Mouse (Mus musculus) liver (tissue): Measurements from ENCODE around the gene Acpp.
"Not testable (repeated sequence)": the region's sequence is repeated elsewhere in the genome, so short reads cannot be mapped to it uniquely, and the experiment has no call there.

ENCODE experiments used
- DNase-seq: peaks from one replicate; pipeline ENCODE4 v3.0.0-alpha.2; 2020; ENCODE audit warnings: mixed read lengths

Acpp gene

DNA sequence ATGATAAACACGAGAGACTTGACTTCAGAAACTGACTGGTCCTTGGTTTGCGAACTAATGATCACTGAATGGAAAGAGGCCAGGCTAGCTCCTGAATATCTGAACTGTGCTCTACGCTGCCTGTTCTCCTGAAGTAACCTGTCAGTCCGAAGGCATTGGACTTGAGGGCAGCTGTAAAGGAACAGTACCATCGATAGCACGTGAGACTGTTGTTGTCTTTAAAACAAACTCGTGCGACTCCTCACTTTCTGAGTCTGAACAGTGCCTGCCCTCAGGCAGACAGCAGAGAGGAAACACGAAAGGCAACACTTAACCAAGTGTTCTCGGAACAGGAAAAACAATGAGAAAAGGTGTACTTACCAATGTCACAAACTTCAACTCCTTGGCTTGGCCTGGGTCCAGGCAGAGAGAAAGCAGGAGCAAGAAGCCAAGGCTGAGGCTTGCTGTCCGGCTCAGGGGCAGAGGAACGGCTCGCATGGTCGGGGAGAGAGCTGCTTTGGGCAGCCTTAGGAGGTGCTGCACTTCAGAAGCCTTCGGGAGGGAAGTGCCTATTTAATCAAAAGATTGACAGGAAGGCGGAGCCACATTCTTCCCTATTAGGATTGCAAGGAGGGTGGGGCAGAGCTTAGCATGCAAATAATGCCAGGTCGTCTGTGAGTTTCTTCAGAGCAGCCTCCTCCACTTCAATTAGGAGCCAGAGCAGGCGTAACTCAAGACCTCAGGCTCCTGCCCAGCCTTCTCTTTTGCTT is at the start of gene Acpp:
Acpp (minus strand) TSS at position 566 of the 749 bp plus-strand sequence.
- peak; percentile 16 for DNase-seq

DNA sequence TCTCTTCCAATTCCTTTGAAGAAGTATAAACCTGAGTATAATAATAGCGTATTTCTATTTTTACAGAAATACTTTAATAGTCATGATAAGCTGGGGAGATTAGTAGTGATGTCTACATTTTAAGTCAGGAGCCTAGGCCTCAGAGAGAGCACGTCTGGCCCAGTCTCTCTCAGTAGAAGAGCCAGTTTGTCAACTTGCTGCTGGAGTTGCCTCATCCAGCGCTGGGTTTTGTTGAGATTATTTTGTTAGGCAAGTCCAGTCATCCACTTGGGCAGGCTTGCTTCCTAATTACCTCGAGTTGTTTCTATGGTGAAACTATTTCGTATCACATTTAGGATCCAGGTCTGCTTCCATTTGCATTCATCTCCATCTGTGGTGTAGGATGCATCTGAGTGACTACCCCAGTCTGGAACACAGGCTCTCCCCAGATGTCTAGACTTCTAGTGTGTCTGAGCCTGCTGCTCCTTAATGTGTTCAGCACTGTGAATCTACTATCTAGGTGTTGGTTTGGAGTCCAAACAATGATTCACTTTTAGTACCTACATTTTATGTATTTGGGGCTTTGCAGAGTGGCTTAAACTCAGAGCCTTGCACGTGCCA is 45.1 kb upstream of the Acpp start:
- no peak for DNase-seq

DNA sequence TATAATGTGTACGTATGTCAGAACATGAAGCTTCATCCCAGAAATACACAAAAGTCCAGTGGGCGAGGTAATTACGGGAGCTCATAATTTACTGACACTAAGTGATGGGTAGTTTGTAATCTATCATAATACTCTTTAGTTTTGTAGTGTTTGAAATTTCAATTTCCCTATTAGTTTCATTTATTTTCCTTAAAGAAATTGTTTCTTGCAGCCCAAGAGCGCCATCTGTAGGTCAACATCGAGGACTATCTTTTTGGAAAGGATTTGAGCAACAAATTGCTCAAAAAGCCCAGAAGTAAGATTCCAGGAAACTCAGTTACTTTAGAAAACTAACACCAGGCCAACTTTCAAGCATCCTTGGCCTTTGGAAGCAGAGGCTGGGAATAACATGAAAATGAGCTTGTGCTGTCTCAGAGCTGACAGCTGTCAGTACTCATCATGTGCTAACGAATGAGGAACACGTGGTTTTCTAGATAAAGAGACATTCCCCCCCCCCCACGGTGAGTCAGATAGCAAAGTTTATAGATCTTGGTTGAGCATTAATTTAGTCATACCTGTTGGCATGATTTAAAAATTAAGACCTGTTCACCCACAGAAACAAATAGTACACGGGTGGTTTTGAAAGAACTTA is 42.1 kb upstream of the Acpp start:
- no peak for DNase-seq

DNA sequence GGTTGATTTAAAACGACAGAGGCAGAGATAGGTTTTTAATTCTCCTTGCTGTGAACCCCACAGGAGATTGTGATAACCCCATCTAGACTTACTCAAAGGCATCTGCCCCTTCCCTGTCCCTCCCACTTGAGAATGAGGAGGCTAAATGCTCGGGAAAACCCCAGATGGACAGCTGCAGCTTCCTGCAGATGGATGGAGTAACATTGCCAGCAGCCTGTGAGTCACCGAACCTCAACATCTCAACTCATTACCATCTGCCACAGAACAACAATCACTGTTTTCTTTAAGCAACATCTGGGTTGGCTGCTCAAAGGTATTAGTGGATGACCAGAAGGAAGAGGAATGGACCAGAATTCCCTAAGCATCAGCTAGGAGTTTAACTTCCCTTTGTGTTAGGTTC is 38.0 kb upstream of the Acpp start:
- no peak for DNase-seq

DNA sequence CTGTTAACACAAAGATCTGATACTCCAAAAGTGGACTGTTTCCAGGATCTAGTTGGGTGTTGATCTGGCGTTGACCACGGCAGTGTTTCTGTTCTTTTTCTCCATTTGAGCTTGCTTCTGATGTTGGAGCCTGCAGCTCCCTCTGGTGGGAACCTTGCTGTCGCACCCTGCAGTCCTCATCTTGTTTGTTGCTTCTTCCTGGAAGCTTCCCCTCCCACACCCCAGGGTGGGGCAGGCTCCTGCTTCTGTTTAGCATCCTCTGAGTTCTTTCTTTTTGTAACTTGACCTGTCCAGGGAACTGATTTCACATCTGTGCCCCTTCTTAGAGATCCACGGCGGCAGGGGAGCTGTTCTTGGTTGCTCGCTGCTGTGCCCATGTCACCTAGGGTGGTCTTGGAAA is 35.7 kb upstream of the Acpp start:
- peak; percentile 14 for DNase-seq

DNA sequence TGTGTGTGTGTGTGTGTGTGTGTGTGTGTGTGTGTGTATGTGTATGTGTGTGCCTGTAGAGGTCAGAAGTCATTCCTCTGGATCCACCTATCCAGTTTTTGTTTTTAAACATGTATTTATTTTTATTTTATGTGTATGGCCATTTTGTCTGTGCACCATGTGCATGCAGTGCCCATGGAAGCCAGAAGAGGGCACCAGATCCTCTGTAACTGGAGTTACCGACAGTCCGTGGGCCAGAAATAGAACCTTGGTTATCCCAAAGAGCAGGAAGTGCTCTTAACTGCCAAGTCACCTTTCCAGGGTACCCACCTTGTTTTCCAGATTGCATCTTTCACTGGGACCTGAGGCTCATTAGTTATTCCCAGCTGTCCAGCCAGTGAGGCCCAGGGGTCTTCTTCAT is 29.4 kb upstream of the Acpp start:
- no peak for DNase-seq

DNA sequence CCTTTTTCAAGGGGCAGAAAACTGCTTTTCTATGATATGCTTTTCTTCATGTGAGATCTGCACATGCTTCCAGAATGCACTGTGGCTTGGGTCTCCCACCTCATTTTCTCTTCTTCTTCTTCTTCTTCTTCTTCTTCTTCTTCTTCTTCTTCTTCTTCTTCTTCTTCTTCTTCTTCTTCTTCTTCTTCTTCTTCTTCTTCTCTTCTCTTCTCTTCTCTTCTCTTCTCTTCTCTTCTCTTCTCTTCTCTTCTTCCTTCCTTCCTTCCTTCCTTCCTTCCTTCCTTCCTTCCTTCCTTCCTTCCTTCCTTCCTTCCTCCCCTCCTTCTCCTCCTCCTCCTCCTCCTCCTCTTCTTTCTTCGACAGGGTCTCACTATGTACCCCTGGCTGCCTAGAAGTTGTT is 24.4 kb upstream of the Acpp start:
- not testable (repeated sequence) for DNase-seq

DNA sequence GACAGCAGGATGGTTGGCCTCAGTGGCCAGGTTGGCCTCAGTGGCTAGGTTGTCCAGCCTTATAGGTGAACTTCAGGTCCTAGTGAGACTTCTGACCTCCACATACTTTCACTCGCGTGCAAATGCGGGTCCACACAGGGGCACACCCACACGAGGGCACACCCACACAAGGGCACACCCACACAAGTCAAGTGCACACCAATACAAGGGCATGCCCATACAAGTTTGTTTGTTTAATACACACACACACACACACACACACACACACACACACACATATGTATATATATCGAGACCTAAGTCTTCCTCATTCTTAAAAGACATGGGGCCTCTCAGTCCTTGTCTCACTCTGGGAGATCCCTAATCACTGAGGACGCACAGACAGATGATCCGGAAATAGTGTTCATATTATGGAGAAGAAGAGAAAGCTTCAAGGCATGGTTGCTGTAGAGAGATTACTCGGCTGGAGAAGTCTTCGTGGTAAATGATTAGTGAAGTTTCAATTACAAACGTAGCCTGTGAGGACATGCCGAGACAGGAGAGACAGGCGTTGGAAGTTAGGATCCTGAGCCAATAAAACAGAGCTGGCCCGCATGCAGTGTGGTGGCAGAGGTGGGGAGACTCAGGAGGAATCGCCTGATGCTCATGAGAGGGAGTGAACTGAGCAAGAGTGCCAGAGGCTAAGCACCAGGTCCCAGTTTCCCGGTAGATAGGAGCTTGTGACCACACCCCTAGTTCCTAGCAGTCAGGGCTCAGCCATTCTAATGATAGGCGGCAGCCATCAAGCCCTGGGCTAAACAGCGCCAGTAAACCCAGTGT is 23.7 kb upstream of the Acpp start:
- no peak for DNase-seq

DNA sequence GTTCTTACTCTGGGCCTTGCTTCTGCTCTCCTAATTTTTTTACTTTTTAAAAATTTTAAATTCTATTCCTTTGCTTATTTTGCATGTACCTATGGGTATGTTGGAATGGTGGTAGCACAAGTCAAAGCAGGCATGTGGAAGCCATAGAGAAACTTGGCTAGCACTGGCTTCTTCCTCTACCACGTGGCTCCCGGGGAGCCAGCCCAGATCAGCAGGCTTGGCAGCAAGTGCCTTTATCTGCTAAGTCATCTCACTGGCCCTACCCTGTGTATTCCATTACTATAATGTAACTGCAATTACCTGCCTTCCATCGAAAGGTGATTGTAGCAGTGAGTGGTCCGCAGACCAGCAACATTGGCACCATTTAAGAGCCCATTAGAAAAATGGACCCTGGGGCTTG is 22.8 kb upstream of the Acpp start:
- DNase-seq: no peak

DNA sequence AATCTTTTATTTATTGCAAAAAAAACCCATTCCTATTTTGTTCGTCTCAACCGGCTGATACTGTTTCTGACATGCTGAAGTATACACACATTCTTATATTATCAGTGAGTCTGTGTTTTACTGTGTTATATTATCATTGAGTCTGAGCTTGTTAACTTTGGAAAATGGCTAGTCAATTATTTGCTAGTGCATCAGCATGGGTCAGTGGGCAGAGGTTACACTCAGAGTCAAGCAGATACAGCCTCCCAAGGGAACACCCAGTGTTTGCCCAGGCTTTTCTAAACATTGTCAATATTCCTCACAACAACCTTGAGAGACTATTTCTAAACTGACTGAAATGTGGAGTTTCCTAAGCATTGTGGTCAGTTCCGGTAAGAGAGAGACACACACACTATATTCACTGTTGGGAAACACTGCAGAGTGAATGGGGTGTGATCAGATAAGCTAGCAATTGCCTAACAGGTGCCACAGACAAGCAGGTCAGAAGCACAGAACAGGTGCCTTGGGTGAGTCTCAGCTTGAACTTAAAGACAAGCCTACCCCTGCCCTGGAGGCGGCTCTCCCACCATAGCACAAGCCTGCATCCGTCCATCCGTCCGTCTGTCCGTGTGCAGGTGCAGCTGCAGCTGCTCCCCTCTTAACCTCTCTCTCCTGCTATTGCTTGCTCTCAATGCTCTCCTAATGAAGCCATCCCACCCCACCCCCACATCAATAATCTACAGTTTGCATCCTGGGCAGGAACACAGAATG is 18.1 kb upstream of the Acpp start:
- no peak for DNase-seq

DNA sequence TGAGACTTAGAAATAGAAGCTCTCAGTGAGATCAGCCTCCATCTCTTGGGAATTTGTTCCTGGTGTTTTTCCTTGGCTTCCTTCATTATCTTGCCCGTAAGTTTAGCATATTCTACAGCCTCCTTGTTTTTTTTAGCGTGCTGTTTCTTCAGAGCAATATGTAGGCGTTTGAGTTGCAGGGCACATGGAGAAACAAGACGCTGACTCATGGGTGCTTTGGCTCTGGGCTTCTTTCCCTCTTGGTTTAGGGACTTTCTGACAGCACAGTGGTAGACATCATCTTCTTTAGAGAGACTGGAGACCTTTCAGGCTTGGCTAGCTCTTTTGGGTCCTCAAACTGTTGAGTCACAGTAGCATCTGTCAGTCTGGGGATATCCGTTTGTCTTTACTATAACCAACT is 6.6 kb upstream of the Acpp start:
- no peak for DNase-seq

DNA sequence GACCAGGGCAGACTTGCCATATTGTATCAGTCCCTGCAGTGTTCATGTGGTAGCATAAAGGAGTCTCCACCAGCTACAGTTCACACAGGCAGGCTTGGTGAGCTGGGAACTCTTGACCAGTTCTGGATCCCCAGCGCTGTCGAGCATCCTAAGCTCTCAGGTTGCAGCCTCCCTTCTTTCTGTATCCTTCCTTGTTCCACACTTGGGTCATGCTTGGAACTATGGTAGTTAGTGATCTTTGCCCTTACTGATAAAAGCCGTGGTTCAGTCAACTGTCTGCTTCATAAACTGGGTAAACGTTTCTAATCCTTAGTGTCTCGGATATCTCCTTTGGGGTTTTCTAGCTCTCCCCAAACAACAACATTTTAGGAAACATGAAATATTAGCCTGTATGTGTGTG is 1.9 kb upstream of the Acpp start:
- DNase-seq: no peak

DNA sequence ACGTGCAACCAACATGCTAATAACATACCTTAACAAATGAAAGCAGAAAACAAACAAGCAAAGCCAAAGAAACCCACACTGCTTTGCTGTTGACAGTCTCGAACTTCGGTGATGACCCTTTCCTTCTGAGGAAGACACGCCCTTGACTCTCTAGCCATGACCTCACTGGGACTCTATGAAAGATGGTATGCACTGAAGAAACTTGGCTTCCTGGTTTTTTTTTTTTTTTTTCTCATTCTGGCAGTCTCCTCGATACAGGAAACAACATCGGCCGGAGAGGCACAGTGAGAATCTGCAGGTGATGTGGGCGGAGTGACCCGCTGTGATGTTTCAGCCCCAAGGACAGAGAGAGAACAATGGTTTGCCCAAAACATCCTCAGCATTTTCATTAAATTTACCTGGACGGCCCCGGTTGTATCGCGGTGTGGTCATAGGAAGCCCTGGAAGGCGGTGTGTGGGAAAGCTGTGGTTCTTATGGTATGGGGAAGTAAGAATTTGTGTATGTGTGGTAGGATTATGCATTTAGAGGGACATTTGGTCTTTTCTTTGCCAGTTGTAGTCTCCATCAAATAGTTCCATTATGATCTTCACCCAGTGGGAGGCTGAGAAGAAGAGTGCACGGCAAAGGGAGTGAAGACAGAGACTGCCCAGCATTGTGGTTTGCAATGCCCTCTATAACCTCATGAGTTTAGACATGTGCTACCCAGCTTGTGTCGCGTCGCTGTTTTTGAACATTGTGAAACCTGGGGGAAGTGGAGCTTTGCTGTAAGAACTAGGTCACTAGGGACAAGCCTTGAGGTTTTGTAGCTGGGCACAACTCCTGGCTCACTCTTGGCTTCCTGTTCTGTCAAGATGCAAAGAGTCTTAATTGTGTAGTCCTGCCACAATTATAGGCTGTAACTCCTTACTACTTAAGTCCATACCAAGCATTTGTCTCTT is 1.2 kb upstream of the Acpp start:
- no peak for DNase-seq

DNA sequence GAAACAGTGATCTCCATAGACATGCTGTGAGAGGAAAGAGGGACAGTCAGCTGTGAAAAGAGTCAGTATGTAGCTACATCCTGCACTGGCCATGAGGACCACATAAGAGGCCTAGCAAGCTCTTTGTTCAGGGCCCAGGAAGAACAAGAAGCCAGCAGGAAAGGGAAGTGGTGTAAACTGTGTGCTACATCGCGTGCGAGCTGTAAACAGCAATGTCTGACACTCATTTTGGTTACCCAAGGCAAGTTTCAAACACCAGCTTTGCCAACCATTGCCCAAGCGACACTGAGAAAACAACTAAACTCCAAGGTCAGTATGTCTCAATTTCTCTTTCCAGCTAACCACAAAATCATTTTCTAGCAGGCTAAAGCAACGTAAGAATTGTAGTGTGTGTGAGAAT is 6.2 kb downstream of the Acpp start:
- no peak for DNase-seq

DNA sequence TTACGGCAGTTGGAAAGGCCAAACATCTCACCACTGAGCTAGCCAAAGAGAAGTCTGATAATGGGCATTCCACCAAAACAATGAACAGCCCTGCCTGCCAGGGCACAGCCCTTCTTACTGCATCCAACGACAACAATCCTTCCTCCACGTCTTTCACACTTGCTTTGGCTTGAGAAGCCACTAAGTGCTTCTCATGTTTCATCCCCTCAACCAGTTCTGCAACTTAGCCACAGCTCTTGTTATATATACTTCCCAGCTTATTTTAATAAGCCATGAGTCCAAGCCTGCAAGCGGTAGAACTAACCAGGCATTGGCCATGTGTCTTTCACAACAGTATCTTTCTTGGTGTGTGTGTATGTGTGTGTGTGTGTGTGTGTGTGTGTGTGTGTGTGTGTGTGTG is 8.9 kb downstream of the Acpp start:
- DNase-seq: no peak

DNA sequence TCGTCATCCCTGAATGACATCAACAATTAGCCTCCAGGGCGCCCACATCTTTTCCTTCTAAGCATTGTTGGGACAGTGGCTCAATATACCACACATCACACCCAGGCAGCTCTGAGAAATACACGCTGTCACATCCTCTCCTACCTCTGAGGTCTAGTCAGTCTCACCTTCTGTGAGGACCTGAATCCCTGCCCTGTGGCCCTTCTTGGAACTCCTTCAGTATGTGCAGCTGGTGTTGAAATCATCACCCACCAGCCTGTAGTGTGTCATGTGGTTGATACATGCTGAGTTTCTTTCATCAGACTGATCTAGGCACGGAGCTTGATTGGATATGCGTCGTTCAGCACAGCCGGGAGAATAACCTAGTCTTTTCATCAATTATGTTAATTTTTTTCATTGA is 16.0 kb downstream of the Acpp start:
- DNase-seq: no peak

DNA sequence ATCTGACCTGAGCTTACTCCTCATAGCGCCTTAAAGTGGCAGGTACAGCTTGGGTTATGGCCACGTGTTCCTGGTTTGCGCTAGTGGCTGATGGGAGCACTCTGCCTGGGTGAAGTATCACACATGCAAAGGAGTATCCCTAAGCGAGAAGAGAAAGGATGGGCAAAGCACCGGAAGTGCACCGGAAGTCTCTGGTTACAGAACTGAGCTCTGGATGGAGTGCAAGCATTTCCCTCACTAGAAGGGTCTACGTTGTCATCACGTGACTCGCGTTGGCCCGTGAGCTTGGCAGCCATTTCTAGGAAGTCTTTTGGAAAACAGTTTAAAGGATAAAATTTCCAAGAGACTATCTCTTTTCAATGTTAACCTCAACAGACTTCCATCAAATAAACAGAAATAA is 21.2 kb downstream of the Acpp start:
- no peak for DNase-seq

DNA sequence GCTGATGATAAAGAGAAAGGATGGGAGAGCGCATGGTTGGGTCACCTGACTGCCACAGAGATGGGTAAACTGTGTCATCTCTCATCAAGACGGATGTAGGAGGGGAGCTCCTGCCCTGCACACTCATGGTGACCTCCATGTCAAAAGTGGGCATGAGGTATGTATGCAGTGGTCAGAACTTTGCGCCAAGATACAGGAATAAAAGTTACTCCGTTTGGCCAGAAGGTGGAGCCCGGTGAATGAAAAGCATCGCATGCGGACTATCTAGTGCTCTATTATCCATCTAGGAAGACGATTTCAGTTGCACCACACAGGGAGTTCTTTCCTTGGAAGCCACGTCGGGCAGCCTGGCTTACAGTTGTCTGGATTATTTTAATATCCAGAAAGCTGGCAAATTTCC is 22.0 kb downstream of the Acpp start:
- peak; percentile 28 for DNase-seq

DNA sequence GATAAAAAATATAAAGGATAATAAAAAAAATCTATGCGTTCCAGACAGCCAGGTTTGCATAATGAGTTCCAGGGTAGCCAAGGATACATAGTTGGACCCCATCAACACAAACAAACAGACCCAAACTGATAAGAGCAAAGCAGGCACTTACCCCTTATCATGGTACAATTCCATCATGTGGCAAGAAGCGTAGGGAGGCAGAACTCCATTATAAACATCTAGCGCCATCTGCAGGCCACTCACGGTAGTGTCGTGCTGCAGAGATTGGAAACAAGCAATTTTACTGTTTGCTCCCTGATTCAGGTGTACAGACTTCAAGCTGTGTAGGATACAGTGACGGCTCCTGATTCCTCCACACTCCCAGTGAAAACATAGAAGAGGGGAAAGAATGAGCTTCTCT is 30.8 kb downstream of the Acpp start:
- peak; percentile 76 for DNase-seq

DNA sequence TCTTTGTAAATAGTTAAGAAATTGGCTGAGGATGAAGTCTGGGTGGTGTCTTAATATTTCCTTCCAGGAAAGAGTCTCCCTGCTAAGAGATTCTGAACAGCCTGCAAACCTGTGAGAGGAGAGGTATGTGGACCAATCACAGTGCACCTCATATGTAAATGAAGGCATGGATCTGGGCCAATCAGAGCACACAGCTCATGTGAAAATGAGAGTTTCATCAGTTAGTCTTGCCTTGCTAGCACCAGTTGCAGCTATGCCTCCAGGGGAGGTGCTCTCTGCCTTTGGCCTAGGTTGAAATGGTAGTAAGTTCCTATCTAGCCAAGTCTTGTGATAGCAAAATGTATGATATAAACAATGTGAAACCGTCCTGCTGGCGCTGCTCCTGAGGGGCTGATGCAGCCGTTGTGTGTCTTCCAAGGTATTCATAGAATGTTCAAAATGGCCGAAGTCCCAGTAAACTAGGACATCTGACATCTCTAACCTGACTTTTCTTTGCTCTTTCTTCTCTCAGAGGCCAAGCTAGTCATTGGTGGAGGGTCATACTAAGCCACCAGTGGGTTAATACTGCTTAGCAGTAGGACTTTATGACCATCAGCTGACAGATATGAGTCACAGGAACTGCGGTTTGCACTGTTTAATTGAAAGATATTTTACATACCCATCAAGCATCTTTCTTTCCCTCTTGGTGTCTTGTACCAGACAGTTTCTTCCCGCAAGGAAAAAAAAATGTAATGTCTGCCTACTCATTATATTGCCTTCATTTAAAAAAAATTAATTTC is 32.0 kb downstream of the Acpp start:
- no peak for DNase-seq

DNA sequence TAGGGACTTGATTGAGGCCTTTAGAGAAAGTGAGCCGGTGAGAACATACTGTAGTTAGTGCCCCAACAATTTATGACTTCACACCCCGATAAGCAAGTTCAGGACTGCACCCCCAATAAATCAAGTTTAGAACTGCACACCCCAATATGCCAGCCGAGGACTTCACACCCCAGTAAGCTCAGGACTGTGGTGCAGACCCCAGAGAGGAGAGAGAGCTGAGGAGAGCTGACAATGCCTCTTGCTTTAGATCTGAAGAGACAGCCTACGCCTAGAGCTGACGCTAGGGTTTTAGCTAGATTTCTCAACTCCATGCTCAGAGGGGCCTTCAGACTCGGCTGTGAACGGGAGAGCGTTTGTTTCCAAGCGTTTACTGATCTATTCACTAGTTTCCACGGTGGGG is 32.7 kb downstream of the Acpp start:
- DNase-seq: no peak
